Mouse (Mus musculus) heart, embryonic 16.5 days (tissue): ENCODE measurements around the gene Znrf1. TPM values are rescaled to one million over a fixed set of nuclear protein-coding genes. Genes with fewer than 3 reads are reported as not detected.
A peak's percentile ranks its signal among the peaks of the same experiment; 100 is the strongest.

Experiments used
- ATAC-seq: fragments of 200-750 bp; cut with Nextera tagmentation; replicated peaks from 2 replicates; pipeline ENCODE4 v1.8.0; 2017; ENCODE audit warnings: moderate number of reproducible peaks; ENCODE audit not compliant: insufficient read depth, low FRiP score; ENCODE audit errors: extremely low read depth
- H3K27ac ChIP-seq: fragments of 300-500 bp; sonication (generic); 2 replicates; pipeline ENCODE4 v1.5.1; 2014; ENCODE audit warnings: mild to moderate bottlenecking, low read length, control low read depth, moderate library complexity
- H3K27me3 ChIP-seq: fragments of 300-500 bp; sonication (generic); 2 replicates; pipeline ENCODE4 v1.6.1; 2014; ENCODE audit warnings: low read length, mixed read lengths; ENCODE audit not compliant: control insufficient read depth, insufficient read depth
- H3K36me3 ChIP-seq: fragments of 300-500 bp; sonication (generic); 2 replicates; pipeline ENCODE4 v1.6.1; 2014; ENCODE audit not compliant: control insufficient read depth, insufficient read depth
- H3K4me1 ChIP-seq: fragments of 300-500 bp; sonication (generic); 2 replicates; pipeline ENCODE4 v1.6.1; 2014; ENCODE audit warnings: low read length, mixed read lengths; ENCODE audit not compliant: control insufficient read depth, insufficient read depth
- H3K4me2 ChIP-seq: fragments of 300-500 bp; sonication (generic); 2 replicates; pipeline ENCODE4 v1.6.1; 2014; ENCODE audit warnings: low read depth, mild to moderate bottlenecking, control low read depth, low read length
- H3K4me3 ChIP-seq: fragments of 300-500 bp; sonication (generic); 2 replicates; pipeline ENCODE4 v1.5.1; 2014; ENCODE audit warnings: mild to moderate bottlenecking, control low read depth, low read length
- H3K9ac ChIP-seq: fragments of 300-500 bp; sonication (generic); 2 replicates; pipeline ENCODE4 v1.6.1; 2014; ENCODE audit warnings: low read length, control low read depth
- H3K9me3 ChIP-seq: fragments of 300-500 bp; sonication (generic); replicated peaks from 2 replicates; pipeline ENCODE4 v1.6.1; 2016; ENCODE audit warnings: low read length; ENCODE audit not compliant: control insufficient read depth
- WGBS: fragments of 180-500 bp; shearing (Covaris S2); extraction: QIAGEN DNeasy Blood & Tissue Kit; methylation state at CpG from one replicate; pipeline ENCODE4 v1.1.7; 2014; 5-methylcytosine and 5-hydroxymethylcytosine counted together
- polyA plus RNA-seq: library from polyadenylated mRNA; unstranded; fragments of >200 nt; fragmentation: Nextera tagmentation; extraction: Ambion mirVana; gene quantifications from 2 replicates; pipeline ENCODE4 v1.2.1, GENCODE M21; 2015

Gene Znrf1
- polyA plus RNA-seq, 1 experiment from 2014 or later, result 19.7 TPM

DNA sequence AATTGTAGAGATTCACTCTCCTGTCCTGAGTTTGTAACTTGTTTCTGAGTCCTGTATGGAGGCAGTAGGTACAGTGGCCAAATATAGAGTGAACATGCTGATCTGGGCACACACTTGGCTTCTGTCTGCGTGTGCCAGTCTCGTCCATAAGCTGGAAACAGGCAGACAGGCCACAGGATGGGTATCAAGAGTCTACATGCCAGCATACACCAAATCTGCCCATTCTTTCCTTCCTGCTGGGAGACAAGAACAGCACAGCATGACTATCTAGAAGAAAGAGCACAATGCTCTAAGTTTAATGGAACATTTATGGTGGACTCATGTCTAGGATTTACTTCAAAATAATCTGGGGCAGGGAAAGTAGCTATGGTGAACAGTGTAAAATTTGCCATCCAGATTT, 59.1 kb downstream of the Znrf1 start:
- 41% methylated on average over 2 of the region's 2 CpGs for WGBS
- H3K36me3 ChIP-seq, result no peaks in the 10 kb centered on the region
- peaks cover 79% of the 10 kb centered on the region for H3K4me1 ChIP-seq
- ATAC-seq, result no peak
- H3K4me3 ChIP-seq, result no peak overlapping the region
- no peaks in the 10 kb centered on the region for H3K27me3 ChIP-seq
- H3K9ac ChIP-seq, result peak overlapping the region; percentile 13; the same call in 1 of the 2 replicates
- H3K9me3 ChIP-seq, result no peaks in the 10 kb centered on the region
- peak overlapping the region; percentile 92 for H3K27ac ChIP-seq
- peak overlapping the region; percentile 61; the same call in 1 of the 2 replicates for H3K4me2 ChIP-seq

DNA sequence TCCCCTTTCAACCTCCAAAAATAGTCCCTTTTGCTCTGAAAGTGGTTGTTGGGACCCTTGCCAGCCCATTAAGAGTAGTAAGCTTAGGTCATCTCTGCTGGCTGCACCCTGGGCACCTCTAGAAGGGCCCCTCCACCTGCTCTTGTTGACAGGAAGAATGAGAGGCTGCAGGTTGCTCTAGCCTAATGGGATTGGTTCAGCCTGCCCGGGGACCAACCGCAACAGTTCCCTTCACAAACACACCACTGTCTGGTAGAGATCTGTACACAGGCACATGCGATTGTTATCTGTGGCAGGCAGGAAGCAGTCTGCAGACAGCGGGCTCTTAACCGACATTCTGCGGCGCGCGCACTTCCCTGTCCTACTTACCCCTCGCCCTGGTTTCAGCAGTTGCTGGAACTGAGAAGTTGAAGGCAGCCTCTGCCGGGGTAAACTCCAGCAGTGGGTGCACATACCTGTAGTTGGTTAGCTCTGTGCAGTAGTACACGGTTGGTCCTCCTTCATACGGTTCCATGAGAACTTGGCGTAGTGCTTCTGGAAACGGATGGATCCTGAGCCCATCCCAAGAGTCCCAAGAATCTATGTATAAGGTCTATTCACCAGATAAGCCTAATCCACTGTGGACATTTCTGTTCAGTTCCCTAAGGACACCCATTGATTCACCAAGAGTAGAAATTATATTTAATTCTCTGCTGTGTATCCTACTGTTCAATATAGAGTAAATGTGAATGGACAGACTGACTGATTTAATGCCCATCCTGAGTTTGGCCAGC, 60.0 kb downstream of the Znrf1 start:
- WGBS, result 20% methylated on average over 15 of the region's 15 CpGs
- Histone ChIP-seq H3K9ac (peak overlapping the region; percentile 49), H3K4me2 (peak overlapping the region; percentile 61), H3K4me3 (peak overlapping the region; percentile 30), H3K27me3 (no peaks in the 10 kb centered on the region), H3K36me3 (no peaks in the 10 kb centered on the region), H3K27ac (peak overlapping the region; percentile 92), H3K4me1 (peaks cover 80% of the 10 kb centered on the region), H3K9me3 (no peaks in the 10 kb centered on the region)
- peak; percentile 84 for ATAC-seq

DNA sequence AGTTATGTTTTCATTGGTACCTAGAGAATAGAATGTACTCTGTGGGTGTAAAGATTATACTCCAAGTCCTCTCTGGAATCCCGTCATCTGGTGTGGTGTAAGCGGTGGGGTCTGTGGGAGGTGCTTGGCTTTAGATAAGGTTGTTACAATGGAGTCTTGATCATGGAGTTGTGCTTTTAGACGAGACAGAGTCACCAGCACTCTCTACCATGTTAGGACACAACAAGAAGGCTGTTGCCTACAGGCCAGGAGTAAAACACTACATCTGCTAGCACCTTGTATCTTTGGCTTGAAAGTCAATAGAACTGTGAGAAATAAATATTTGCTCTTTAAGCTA, 60.6 kb downstream of the Znrf1 start:
- Histone ChIP-seq H3K9ac (peak overlapping the region; percentile 49; the same call in 1 of the 2 replicates), H3K4me1 (peaks cover 80% of the 10 kb centered on the region), H3K4me3 (no peak overlapping the region), H3K36me3 (no peaks in the 10 kb centered on the region), H3K4me2 (peak overlapping the region; percentile 61), H3K27ac (peak overlapping the region; percentile 92), H3K9me3 (no peaks in the 10 kb centered on the region), H3K27me3 (no peaks in the 10 kb centered on the region)
- no peak for ATAC-seq
- 9% methylated on average over 3 of the region's 3 CpGs for WGBS

DNA sequence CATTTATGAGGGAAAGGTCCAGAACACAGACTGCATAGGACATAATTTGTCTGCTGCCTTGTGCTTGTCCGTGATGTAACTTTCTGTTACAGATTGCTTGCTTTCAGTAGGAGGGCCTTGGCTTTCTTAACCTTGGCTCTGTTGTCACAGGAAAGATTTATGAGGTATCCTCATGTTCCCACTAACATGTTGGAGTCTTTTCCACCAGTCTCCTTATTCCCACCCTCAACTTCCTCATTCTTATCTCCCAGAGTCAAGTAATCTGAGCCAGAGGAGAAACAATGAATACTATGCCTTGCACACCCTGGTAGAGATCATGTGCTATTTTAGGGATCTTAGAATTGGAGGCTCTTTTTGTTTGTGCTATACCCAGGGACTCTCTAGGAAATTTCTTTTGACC, 61.4 kb downstream of the Znrf1 start:
- Histone ChIP-seq H3K4me2 (peak overlapping the region; percentile 61), H3K27ac (peak overlapping the region; percentile 92), H3K9me3 (no peaks in the 10 kb centered on the region), H3K27me3 (no peaks in the 10 kb centered on the region), H3K36me3 (no peaks in the 10 kb centered on the region), H3K4me1 (peaks cover 75% of the 10 kb centered on the region), H3K4me3 (no peak overlapping the region), H3K9ac (peak overlapping the region; percentile 49)
- WGBS, result 38% methylated on average over 1 of the region's 1 CpGs
- peak; percentile 39 for ATAC-seq

DNA sequence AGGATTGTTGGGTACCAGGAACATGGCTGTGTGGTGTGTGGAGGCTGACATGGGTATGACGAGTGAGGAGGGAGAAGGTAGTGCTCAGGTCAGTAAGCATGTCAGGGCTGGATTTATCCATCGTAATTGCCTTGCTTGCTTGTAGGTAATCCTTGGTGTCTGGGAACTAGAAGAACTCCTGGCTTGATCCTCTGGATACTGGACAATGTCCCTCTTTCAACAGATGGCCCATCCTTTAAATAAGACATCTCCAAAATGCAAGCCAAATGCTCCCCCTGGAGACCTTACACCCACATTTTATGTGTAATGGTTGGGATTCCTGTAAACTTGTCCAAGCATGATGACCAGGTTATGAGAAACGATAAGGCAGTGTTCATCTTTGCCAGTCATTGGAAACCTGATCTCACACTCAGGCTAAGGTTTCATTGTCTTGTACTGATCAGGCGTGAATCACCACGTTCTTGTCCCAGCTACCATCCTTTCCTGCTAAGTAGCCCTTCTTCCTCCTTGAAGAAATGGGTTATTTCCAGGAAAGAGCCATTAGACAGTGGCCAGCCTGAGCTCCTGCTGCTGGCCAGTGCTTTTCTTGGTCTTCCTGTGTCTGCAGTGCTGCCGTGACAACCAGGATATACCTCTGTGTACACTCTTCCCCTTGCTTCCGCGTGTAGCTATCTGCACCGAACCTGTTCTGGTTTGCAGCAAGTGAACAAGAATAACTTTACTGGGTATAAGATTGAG, 64.0 kb downstream of the Znrf1 start:
- Histone ChIP-seq H3K4me3 (no peak overlapping the region), H3K4me2 (no peak overlapping the region), H3K9ac (no peak overlapping the region), H3K36me3 (no peaks in the 10 kb centered on the region), H3K4me1 (peaks cover 49% of the 10 kb centered on the region), H3K27ac (peak overlapping the region; percentile 34; the same call in 1 of the 2 replicates), H3K9me3 (no peaks in the 10 kb centered on the region), H3K27me3 (no peaks in the 10 kb centered on the region)
- 68% methylated on average over 9 of the region's 9 CpGs for WGBS
- ATAC-seq, result no peak

DNA sequence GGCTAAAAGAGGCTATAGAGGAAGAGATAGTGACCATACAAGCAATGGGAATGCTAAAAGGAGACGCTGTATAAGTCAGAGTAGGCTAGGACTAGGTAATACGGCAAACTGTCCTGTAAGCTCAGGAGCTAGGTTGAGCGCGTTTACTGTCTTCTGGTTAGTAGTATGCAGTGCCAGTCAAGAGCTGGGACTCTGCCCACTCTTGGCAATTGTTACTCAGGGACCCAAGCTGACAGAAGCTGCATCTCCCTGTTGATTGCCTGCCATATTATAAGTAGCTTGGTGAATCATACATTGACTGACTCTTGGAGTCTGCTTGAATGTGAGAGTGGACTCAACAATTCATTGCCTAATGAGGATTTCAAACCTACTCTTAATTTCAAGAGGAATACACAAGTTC, 66.2 kb downstream of the Znrf1 start:
- no peak overlapping the region for H3K9ac ChIP-seq
- ATAC-seq, result no peak
- H3K4me1 ChIP-seq, result peaks cover 28% of the 10 kb centered on the region
- no peak overlapping the region for H3K27ac ChIP-seq
- no peak overlapping the region for H3K4me3 ChIP-seq
- H3K36me3 ChIP-seq, result no peaks in the 10 kb centered on the region
- H3K4me2 ChIP-seq, result no peak overlapping the region
- H3K9me3 ChIP-seq, result no peaks in the 10 kb centered on the region
- no peaks in the 10 kb centered on the region for H3K27me3 ChIP-seq
- 96% methylated on average over 4 of the region's 4 CpGs for WGBS

DNA sequence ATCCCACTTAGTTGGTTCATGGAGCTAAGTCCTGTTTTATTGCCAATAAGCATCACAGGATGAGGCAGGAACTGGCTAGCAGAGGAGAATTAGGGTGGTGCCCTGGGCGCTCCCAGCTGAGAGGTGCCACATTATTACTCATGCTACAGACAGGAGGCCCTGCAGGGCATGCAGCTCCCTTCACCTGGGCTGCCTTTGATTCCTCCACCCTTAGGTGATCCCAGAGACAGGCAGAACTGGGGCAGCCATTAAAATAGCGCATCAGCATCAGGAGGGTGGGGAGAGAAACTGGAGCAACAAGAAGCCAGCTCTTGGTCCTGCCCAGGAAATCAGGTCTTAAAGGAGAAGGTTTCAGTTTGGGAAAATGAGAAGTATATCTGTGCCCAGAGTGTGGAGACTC, 69.1 kb downstream of the Znrf1 start:
- H3K36me3 ChIP-seq, result no peaks in the 10 kb centered on the region
- no peak overlapping the region for H3K4me3 ChIP-seq
- no peak for ATAC-seq
- WGBS, result 85% methylated on average over 2 of the region's 2 CpGs
- H3K4me2 ChIP-seq, result no peak overlapping the region
- no peaks in the 10 kb centered on the region for H3K27me3 ChIP-seq
- H3K27ac ChIP-seq, result no peak overlapping the region
- peaks cover 4% of the 10 kb centered on the region for H3K4me1 ChIP-seq
- no peaks in the 10 kb centered on the region for H3K9me3 ChIP-seq
- no peak overlapping the region for H3K9ac ChIP-seq

DNA sequence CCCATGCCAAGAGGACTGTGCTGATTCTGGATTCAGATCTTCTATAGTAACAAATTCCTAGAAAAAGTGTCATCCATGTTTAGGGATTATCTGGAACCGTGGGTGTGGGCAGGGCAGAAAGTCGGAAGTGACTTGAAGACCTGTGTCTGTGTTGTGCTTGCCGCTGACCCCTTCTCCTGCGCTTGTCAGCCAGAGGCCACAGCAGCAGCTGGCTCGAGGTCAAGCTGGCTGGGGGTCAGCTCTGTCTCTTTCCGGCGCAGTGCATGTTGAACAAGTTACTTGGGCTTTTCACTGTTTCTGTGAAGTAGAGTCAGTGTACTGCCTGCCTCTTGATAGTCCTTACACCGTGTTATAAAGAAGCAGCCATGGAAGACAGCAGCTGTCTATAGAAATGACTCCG, 71.1 kb downstream of the Znrf1 start:
- no peaks in the 10 kb centered on the region for H3K27me3 ChIP-seq
- WGBS, result 77% methylated on average over 9 of the region's 9 CpGs
- H3K36me3 ChIP-seq, result peaks cover 3% of the 10 kb centered on the region; the same call in 1 of the 2 replicates
- H3K27ac ChIP-seq, result no peak overlapping the region
- H3K9me3 ChIP-seq, result no peaks in the 10 kb centered on the region
- no peak overlapping the region for H3K4me2 ChIP-seq
- H3K4me1 ChIP-seq, result no peaks in the 10 kb centered on the region
- ATAC-seq, result no peak
- H3K9ac ChIP-seq, result no peak overlapping the region
- no peak overlapping the region for H3K4me3 ChIP-seq

DNA sequence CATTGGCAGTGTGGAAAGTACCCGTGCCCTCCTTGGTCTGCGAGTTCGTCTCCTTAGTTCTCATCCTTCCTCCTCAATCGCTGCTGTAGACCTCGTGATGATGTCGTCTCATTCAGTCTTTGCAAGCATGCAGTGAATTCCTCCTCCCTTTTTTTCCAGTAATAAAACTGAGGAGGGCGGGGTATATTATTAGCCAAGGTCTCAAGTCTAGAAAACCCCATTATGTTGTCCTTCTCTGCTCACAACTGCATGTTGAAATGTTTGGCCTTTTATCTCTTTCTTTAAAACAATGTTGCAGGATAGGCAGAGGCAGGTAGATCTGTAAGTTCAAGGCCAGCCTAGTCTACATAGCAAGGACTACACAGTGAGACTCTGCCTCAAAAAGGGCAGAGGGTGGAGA, 71.5 kb downstream of the Znrf1 start:
- 85% methylated on average over 7 of the region's 7 CpGs for WGBS
- Histone ChIP-seq H3K27me3 (no peaks in the 10 kb centered on the region), H3K27ac (no peak overlapping the region), H3K9ac (no peak overlapping the region), H3K4me2 (no peak overlapping the region), H3K4me3 (no peak overlapping the region), H3K36me3 (peaks cover 5% of the 10 kb centered on the region; the same call in 1 of the 2 replicates), H3K4me1 (no peaks in the 10 kb centered on the region), H3K9me3 (no peaks in the 10 kb centered on the region)
- ATAC-seq, result no peak
